ENCODE assay signal across 9 mouse cellular contexts in genomic region chr16:4831650-4832419, GRCm38 (mm10). TPM values are rescaled to one million over a fixed set of nuclear protein-coding genes. Genes with fewer than 3 reads are reported as not detected.
DNase-seq lines count a peak whose midpoint lies in the region; ATAC-seq and TF ChIP-seq lines count a peak whose summit lies in the region.
"Had no signal": no experiment of that assay in that cellular context is flagged by ENCODE, and none has a peak within 500 bp of the region (broad histone marks: within the 10 kb centered on the region; RNA-seq: fewer than 3 reads in every experiment).

No protein-coding gene starts in this region.

- no peaks in the 10 kb centered on the region for H3K9me3 ChIP-seq in hindbrain, postnatal 0 days (ENCODE audit: low read length)
- no peaks in the 10 kb centered on the region for H3K9me3 ChIP-seq in hindbrain, embryonic 10.5 days
- H3K9me3 ChIP-seq in forebrain, embryonic 12.5 days, result no peaks in the 10 kb centered on the region

- TF ChIP-seq CTCF in hindbrain, postnatal 0 days (IDR thresholded peaks at IDR 0.05; ENCODE audit: low read depth), result no peak

- H3K27me3 ChIP-seq in hindbrain, postnatal 0 days (ENCODE audit: insufficient read depth, low read length), result no peaks in the 10 kb centered on the region
- H3K27me3 ChIP-seq in hindbrain, embryonic 10.5 days (ENCODE audit: insufficient read depth, poor library complexity, severe bottlenecking), result no peaks in the 10 kb centered on the region
- no peaks in the 10 kb centered on the region for H3K27me3 ChIP-seq in forebrain, embryonic 12.5 days

- 73% methylated on average over 15 of the region's 15 CpGs for WGBS in hindbrain, postnatal 0 days
- 71% methylated on average over 15 of the region's 15 CpGs for WGBS in hindbrain, embryonic 10.5 days
- WGBS in forebrain, embryonic 12.5 days, result 72% methylated on average over 15 of the region's 15 CpGs

- peak; percentile 17 for DNase-seq in hindbrain, postnatal 0 days (ENCODE audit: low spot score)
- no peak for DNase-seq in hindbrain, embryonic 10.5 days (ENCODE audit: low spot score)
- peak; percentile 23 for DNase-seq in T-cell, adult 2 months (ENCODE audit: low spot score)
- peak; percentile 55 for DNase-seq in layer of hippocampus, adult 9-11 months
- no peak for DNase-seq in gastrocnemius, adult 18-20 months (ENCODE audit: low spot score)
- no peak for DNase-seq in cerebellum, adult 8-10 months

- no peak overlapping the region for H3K4me3 ChIP-seq in hindbrain, postnatal 0 days (ENCODE audit: low read length)
- H3K4me3 ChIP-seq in hindbrain, embryonic 10.5 days, result no peak overlapping the region
- no peak overlapping the region for H3K4me3 ChIP-seq in forebrain, embryonic 12.5 days (replicated peaks)

- no peaks in the 10 kb centered on the region for H3K36me3 ChIP-seq in hindbrain, postnatal 0 days (ENCODE audit: insufficient read depth, low read length)
- H3K36me3 ChIP-seq in hindbrain, embryonic 10.5 days, result no peaks in the 10 kb centered on the region
- no peaks in the 10 kb centered on the region for H3K36me3 ChIP-seq in forebrain, embryonic 12.5 days (replicated peaks)

- H3K4me2 ChIP-seq in hindbrain, postnatal 0 days (ENCODE audit: low read depth, low read length), result no peak overlapping the region
- H3K4me2 ChIP-seq in forebrain, embryonic 12.5 days, result no peak overlapping the region

- H3K4me1 ChIP-seq in hindbrain, postnatal 0 days (ENCODE audit: insufficient read depth, low read length), result no peaks in the 10 kb centered on the region
- no peaks in the 10 kb centered on the region for H3K4me1 ChIP-seq in hindbrain, embryonic 10.5 days (replicated peaks)
- H3K4me1 ChIP-seq in forebrain, embryonic 12.5 days, result no peaks in the 10 kb centered on the region

- H3K27ac ChIP-seq in hindbrain, postnatal 0 days, result no peak overlapping the region
- no peak overlapping the region for H3K27ac ChIP-seq in hindbrain, embryonic 10.5 days
- no peak overlapping the region for H3K27ac ChIP-seq in forebrain, embryonic 12.5 days

- ATAC-seq in hindbrain, postnatal 0 days, result no peak
- peak; percentile 91 for ATAC-seq in megakaryocyte progenitor cell, adult 5-6 weeks (replicated peaks; ENCODE audit: poor library complexity)
- no peak for ATAC-seq in forebrain, embryonic 12.5 days (ENCODE audit: low FRiP score)

- H3K9ac ChIP-seq in hindbrain, postnatal 0 days (replicated peaks; ENCODE audit: low read length), result no peak overlapping the region
- H3K9ac ChIP-seq in forebrain, embryonic 12.5 days, result no peak overlapping the region

RNA-seq across cellular contexts. Expression of gene 4930562C15Rik, which starts 3.4 kb away (rescaled TPM):
- total RNA-seq in hindbrain, postnatal 0 days (2014; rRNA removed), result 0.47 TPM in 1 of 2 replicates, not detected in the other
- polyA plus RNA-seq in hindbrain, postnatal 0 days (2015; fragmentation: Nextera tagmentation; extraction: Ambion mirVana), result 0.29 and 0.31 TPM in 2 replicates
- polyA plus RNA-seq in hindbrain, embryonic 10.5 days (2016; fragmentation: Nextera tagmentation; extraction: Ambion mirVana), result 0.51 and 0.55 TPM in 2 replicates
- not detected in 2 replicates for total RNA-seq in megakaryocyte progenitor cell, adult 5-6 weeks (2015)
- not detected in 2 replicates for total RNA-seq in megakaryocyte progenitor cell, adult 5-6 weeks (2017)
- polyA plus RNA-seq in forebrain, embryonic 12.5 days (2016; fragmentation: Nextera tagmentation; extraction: Ambion mirVana), result 0.44 and 0.54 TPM in 2 replicates
- not detected for total RNA-seq in gastrocnemius, adult 18-20 months (2021)
- polyA plus RNA-seq: spleen, adult 2 months had no signal

RNA-seq across cellular contexts. Expression of gene Cdip1, which starts 41.7 kb away (rescaled TPM):
- total RNA-seq in hindbrain, postnatal 0 days (2014; rRNA removed), result 147 and 148 TPM in 2 replicates
- 133 and 135 TPM in 2 replicates for polyA plus RNA-seq in hindbrain, postnatal 0 days (2015; fragmentation: Nextera tagmentation; extraction: Ambion mirVana)
- 109 and 111 TPM in 2 replicates for polyA plus RNA-seq in hindbrain, embryonic 10.5 days (2016; fragmentation: Nextera tagmentation; extraction: Ambion mirVana)
- total RNA-seq in megakaryocyte progenitor cell, adult 5-6 weeks (2015), result 10.3 and 12.2 TPM in 2 replicates
- total RNA-seq in megakaryocyte progenitor cell, adult 5-6 weeks (2017), result 10.7 and 11.5 TPM in 2 replicates
- polyA plus RNA-seq in forebrain, embryonic 12.5 days (2016; fragmentation: Nextera tagmentation; extraction: Ambion mirVana), result 96.5 and 97.1 TPM in 2 replicates
- total RNA-seq in gastrocnemius, adult 18-20 months (2021), result 10 to 100 TPM; 73.7 to 74.7 TPM

RNA-seq across cellular contexts. Expression of gene Ubald1, which starts 48.3 kb away (rescaled TPM):
- total RNA-seq in hindbrain, postnatal 0 days (2014; rRNA removed), result 37.6 and 38.8 TPM in 2 replicates
- polyA plus RNA-seq in hindbrain, postnatal 0 days (2015; fragmentation: Nextera tagmentation; extraction: Ambion mirVana), result 66.3 and 66.6 TPM in 2 replicates
- 33.1 and 41.3 TPM in 2 replicates for polyA plus RNA-seq in hindbrain, embryonic 10.5 days (2016; fragmentation: Nextera tagmentation; extraction: Ambion mirVana)
- total RNA-seq in megakaryocyte progenitor cell, adult 5-6 weeks (2015), result 36.5 and 38.4 TPM in 2 replicates
- total RNA-seq in megakaryocyte progenitor cell, adult 5-6 weeks (2017), result 16.3 and 16.5 TPM in 2 replicates
- polyA plus RNA-seq in forebrain, embryonic 12.5 days (2016; fragmentation: Nextera tagmentation; extraction: Ambion mirVana), result 23.8 and 27.2 TPM in 2 replicates
- 10 to 100 TPM; 35.4 to 37.6 TPM for total RNA-seq in gastrocnemius, adult 18-20 months (2021)

RNA-seq across cellular contexts. Expression of gene Mgrn1, which starts 54.2 kb away (rescaled TPM):
- total RNA-seq in hindbrain, postnatal 0 days (2014; rRNA removed), result 217 and 235 TPM in 2 replicates
- 123 and 126 TPM in 2 replicates for polyA plus RNA-seq in hindbrain, postnatal 0 days (2015; fragmentation: Nextera tagmentation; extraction: Ambion mirVana)
- polyA plus RNA-seq in hindbrain, embryonic 10.5 days (2016; fragmentation: Nextera tagmentation; extraction: Ambion mirVana), result 71.6 and 80.8 TPM in 2 replicates
- 20.5 and 23.2 TPM in 2 replicates for total RNA-seq in megakaryocyte progenitor cell, adult 5-6 weeks (2015)
- total RNA-seq in megakaryocyte progenitor cell, adult 5-6 weeks (2017), result 12.6 and 18.2 TPM in 2 replicates
- polyA plus RNA-seq in forebrain, embryonic 12.5 days (2016; fragmentation: Nextera tagmentation; extraction: Ambion mirVana), result 80.2 and 85.1 TPM in 2 replicates
- 10 to 100 TPM; 54.2 to 62.4 TPM for total RNA-seq in gastrocnemius, adult 18-20 months (2021)

Comparison
In these comparisons a context has a peak if more than half of its experiments do, and no peak if none do; other contexts are left out.
1. DNase-seq: peak in hindbrain, postnatal 0 days (single experiment), T-cell, adult 2 months (single experiment) and layer of hippocampus, adult 9-11 months (single experiment); none in hindbrain, embryonic 10.5 days (single experiment), gastrocnemius, adult 18-20 months (single experiment) and cerebellum, adult 8-10 months (single experiment).
2. RNA of gene Cdip1, which starts 41.7 kb away (total RNA-seq): 147 to 148 TPM in hindbrain, postnatal 0 days and 73.7 to 74.7 TPM in gastrocnemius, adult 18-20 months; 10.3 to 12.2 TPM in megakaryocyte progenitor cell, adult 5-6 weeks; every median in the first group is over 4 times any median in the second.